Mouse (Mus musculus) Patski (cell line): ENCODE results near the gene Gm5726. TPM values are rescaled to one million over a fixed set of nuclear protein-coding genes. Genes with fewer than 3 reads are reported as not detected.
"Not testable (repeated sequence)": the region's sequence is repeated elsewhere in the genome, so short reads cannot be mapped to it uniquely, and the experiment has no call there.

Source experiments
- ATAC-seq: fragments of 100-300 bp; one replicate; pipeline ENCODE4 v1.8.0; 2021
- CTCF ChIA-PET: fragments of 350-600 bp; sonication (Branson Sonifier 250); formaldehyde crosslinking; loops from one replicate; lab custom pipeline; 2022; ENCODE audit warnings: inconsistent platforms; lab: Charles Lee
- POLR2A ChIA-PET: fragments of 350-600 bp; sonication (Branson Sonifier 250); formaldehyde crosslinking; loops from one replicate; lab custom pipeline; 2022; ENCODE audit warnings: antibody characterized with exemption, inconsistent platforms; lab: Charles Lee
- DNase-seq: peaks from one replicate; pipeline ENCODE4 v3.0.0-alpha.2; 2011; ENCODE audit warnings: low read depth, low spot score
- H3K27me3 ChIP-seq: fragments of 371-371 bp; one replicate; pipeline ENCODE4 v1.5.1; 2021
- in situ Hi-C: fragments of 300-500 bp; cut with MboI; formaldehyde crosslinking; loops from 3 replicates; pipeline ENCODE4 v1.11.1; 2018; ENCODE audit warnings: low pct_unique_long_range_greater_than_20kb, mixed read lengths
- polyA plus RNA-seq: library from polyadenylated mRNA; unstranded; gene quantifications from one replicate; pipeline ENCODE4 v1.2.3, GENCODE M21; 2021

The Gm5726 gene
- not detected for polyA plus RNA-seq

DNA sequence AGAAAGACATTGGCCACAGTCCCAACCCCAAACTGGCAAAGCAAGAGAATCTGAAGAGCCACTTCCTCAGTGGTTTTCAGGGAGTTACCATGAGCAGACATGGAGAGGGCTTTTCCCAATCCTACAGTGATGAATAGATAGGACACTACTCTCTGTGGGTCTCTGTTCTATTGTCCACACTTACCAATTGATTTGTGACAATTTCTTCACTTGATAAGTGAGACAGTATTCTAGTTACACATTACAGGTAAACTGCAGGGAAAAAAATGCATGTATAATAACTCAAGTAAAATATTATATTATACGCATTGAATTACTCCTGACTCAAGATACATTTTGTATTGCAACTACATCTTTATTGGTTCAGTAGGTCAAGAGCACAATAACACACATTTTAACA, at the start of gene Gm5726:
TSS of gene Gm5726 (minus strand) at position 101 of the 400 bp plus-strand sequence.
- POLR2A ChIA-PET, H3K27me3 ChIP-seq, ATAC-seq, CTCF ChIA-PET, in situ Hi-C loops, DNase-seq: not testable (repeated sequence)

DNA sequence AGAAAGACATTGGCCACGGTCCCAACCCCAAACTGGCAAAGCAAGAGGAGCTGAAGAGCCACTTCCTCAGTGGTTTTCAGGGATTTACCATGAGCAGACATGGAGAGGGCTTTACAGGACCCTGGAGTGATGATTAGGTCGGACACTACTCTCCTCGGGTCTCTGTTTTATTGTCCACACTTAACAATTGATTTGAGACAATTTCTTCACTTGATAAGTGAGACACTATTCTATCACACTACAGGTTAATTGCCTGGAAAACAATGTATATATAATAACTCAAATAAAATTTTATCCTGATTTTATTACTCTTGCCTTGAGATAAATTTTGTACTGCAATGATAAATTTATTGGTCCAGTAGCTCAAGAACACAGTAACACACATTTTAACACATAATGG, 30.6 kb upstream of the Gm5726 start, which contains the start of gene Gm4141:
TSS of gene Gm4141 (minus strand) at position 101 of the 400 bp plus-strand sequence.
- in situ Hi-C loops, CTCF ChIA-PET, H3K27me3 ChIP-seq, DNase-seq, ATAC-seq, POLR2A ChIA-PET: not testable (repeated sequence)

DNA sequence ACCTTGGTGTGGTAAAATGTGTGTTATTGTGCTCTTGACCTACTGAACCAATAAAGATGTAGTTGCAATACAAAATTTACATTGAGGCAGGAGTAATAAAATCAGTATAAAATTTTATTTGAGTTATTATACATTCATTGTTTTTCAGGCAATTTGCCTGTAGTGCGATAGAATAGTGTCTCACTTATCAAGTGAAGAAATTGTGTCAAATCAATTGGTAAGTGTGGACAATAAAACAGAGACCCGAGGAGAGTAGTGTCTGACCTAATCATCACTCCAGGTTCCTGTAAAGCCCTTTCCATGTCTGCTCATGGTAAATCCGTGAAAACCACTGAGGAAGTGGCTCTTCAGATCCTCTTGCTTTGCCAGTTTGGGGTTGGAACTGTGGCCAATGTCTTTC, 12.0 kb downstream of the Gm5726 start, which contains the start of gene Vmn1r104:
TSS of gene Vmn1r104 (plus strand) at position 301 of the 400 bp plus-strand sequence.
- H3K27me3 ChIP-seq, CTCF ChIA-PET, DNase-seq, in situ Hi-C loops, POLR2A ChIA-PET, ATAC-seq: not testable (repeated sequence)

DNA sequence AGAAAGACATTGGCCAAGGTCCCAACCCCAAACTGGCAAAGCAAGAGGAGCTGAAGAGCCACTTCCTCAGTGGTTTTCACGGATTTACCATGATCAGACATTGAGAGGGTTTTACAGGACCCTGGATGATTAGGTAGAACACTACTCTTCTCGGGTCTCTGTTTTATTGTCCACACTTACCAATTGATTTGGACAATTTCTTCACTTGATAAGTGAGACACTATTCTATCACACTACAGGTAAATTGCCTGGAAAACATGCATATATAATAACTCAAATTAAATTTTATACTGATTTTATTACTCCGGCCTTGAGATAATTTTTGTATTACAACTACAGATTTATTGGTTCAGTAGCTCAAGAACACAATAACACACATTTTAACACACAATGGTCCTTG, 35.1 kb downstream of the Gm5726 start, which contains the start of gene Vmn1r103:
TSS of gene Vmn1r103 (minus strand) at position 101 of the 400 bp plus-strand sequence.
- in situ Hi-C loops, POLR2A ChIA-PET, CTCF ChIA-PET, DNase-seq, ATAC-seq, H3K27me3 ChIP-seq: not testable (repeated sequence)

Other genes starting within 250 kb of the Gm5726 start
- not detected for gene Gm4133, start 211.7 kb downstream of the Gm5726 start, polyA plus RNA-seq
- gene Gm5728, start 170.3 kb downstream of the Gm5726 start, polyA plus RNA-seq: not detected
- not detected for gene Vmn1r100, start 127.8 kb downstream of the Gm5726 start, polyA plus RNA-seq
- not detected for gene Vmn1r101, start 103.2 kb downstream of the Gm5726 start, polyA plus RNA-seq
- gene Gm10670, start 70.8 kb downstream of the Gm5726 start, polyA plus RNA-seq: not detected
- not detected for gene Vmn1r103, start 35.2 kb downstream of the Gm5726 start, polyA plus RNA-seq
- not detected for gene Vmn1r104, start 11.9 kb downstream of the Gm5726 start, polyA plus RNA-seq
- not detected for gene Gm4141, start 30.5 kb upstream of the Gm5726 start, polyA plus RNA-seq
- gene Gm4513, start 53.3 kb upstream of the Gm5726 start, polyA plus RNA-seq: not detected
- not detected for gene Vmn1r107, start 123.2 kb upstream of the Gm5726 start, polyA plus RNA-seq
- gene Vmn1r111, start 157.5 kb upstream of the Gm5726 start, polyA plus RNA-seq: not detected
- not detected for gene Gm10668, start 184.9 kb upstream of the Gm5726 start, polyA plus RNA-seq
- gene Vmn1r112, start 225.4 kb upstream of the Gm5726 start, polyA plus RNA-seq: not detected
- not detected for gene Vmn1r113, start 241.5 kb upstream of the Gm5726 start, polyA plus RNA-seq